Mouse (Mus musculus) right cerebral cortex, postnatal 25 days (tissue): ENCODE measurements around the gene Pklr.

Experiments
- DNase-seq: peaks from one replicate; pipeline ENCODE4 v3.0.0; 2022

The Pklr gene

GRCm38 (mm10) chr3:89135958-89136357 is at the start of gene Pklr:
TSS of gene Pklr (plus strand) at chr3:89136142.
- DNase-seq = no peak

DNA sequence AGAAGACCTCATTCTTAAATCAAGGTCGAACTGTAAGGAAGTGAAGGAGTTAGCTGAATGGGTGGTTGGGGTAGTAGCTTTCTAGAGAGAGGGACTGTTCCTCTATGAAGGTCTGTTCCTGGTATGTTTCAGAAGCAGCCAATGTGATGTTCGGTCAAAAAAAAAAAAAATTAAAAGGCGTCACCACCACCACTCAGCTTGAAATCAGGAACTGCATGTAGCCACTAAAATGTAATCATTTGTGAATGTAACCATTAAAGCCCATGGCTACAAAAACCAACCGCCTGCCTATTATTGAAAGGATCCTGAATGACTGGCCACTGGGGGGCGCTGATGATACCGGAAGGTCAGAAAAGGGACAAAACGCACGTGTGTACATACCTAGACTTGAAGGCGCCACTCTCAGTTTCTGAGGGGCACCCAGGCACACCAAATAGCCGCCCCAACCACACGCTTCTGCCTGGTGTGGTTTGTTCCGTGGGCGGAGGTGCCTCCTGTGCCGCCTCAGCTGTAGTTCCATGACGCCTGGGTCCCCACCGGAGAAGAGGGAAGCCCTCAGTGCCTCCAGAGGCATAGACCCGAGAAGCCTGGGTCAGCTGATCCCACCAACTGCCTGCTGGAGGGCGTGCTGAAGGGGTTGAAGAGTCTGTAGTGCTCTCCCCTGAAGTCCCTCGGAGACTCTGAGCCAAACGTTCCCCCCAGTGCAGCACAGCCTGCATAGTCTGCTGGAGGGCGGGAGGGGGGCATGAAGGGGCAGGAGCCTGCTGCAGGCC is 48.4 kb upstream of the Pklr start:
- DNase-seq = peak; percentile 56

- no peak for DNase-seq
Observed at GRCm38 (mm10) chr3:89088974-89089373, 47.0 kb upstream of the Pklr start.

- peak; percentile 90 for DNase-seq
Observed at GRCm38 (mm10) chr3:89089882-89090591, 45.9 kb upstream of the Pklr start.

GRCm38 (mm10) chr3:89090694-89091655 is 45.0 kb upstream of the Pklr start:
- DNase-seq = peak; percentile 89

GRCm38 (mm10) chr3:89091811-89092508 is 44.0 kb upstream of the Pklr start:
- DNase-seq = no peak

DNA sequence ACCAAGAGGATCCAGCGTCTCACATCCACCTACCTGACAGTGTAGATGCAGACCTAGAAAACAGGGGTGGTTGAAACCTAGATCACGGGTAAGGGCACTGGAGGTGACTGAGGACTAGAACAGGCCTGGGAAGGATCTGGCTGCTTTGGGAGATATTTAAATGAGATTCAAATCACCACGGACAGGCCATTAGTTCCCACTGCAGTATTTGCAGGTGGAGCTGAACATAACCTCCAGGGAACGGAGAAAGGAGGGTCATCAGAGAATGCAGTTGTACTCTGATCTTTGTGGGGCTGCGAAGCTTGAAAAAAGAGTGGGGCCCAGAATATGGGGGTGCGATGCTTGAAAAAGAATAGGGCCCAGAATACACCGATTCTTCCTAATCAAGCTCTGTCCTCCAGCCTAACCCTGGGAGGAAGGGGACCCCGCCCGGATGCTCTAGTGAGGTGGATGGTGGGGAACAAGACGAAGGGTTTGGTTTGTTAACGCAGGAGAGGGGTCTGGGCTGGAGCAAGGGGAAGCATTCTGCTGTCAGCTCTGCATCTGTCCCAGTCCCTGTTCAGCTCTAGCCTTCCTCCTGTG is 43.3 kb upstream of the Pklr start:
- no peak for DNase-seq

DNA sequence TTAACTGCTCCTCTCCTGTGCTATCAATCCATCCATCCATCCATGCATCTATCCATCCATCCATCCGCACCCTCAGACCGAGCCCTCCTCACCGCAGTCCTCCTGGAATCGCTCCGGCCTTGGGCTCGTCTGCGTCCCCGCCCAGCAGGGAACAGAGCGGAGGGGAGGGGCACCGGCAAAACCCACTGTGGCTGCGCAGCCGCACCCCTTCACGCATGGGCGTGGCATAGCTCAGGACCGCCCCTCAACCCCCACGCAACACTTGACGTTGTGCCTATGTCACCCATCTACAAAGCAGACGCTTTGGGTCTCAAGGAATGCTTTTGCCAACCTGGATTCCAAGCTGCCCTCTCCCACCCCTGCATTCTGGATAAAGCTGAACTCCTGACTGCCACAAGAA is 42.8 kb upstream of the Pklr start, which contains the start of gene Rusc1:
TSS of gene Rusc1 (minus strand) at position 137 of the 400 bp plus-strand sequence.
- DNase-seq = peak; percentile 93

GRCm38 (mm10) chr3:89094021-89094420 is 41.9 kb upstream of the Pklr start:
- DNase-seq = no peak

DNA sequence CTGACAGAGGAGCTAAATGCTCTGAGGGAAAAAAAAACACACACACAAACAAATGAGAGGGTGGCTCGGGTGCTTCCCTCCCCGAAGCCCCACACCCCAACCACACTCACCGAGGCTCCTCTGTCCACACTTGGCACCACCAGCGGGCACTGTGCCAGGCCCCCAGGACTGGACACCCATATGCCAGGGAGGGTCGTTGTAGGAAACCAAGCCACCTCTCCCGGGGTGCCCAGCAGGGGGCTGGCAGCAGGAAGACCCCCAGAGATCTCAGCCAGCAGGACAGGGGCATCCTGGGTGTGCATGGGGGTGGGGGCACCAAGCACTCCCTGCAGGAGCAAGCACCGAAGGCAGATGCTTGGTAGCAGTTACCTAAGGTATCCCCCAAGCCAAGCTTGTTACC is 35.1 kb upstream of the Pklr start, which contains the start of gene Gm43738:
TSS of gene Gm43738 (minus strand) at position 289 of the 400 bp plus-strand sequence.
- DNase-seq = no peak

DNA sequence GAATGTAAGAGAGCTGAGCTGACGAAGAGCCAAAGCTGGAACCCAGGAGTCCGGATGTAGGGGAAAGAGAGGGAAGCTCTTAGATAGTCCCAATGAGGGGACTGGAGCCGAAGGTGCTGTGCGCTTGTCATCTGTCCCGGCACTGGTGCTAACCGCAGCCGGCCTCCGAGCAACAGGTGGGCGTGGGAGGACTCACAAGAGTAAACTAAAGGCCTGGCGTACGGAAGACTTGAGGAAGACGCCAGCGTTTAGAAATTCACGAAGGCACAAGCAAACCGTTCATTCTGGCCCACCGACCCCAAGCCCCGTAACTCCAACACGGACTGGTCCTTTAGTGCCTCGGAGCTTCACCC is 34.5 kb upstream of the Pklr start:
- DNase-seq = no peak

DNA sequence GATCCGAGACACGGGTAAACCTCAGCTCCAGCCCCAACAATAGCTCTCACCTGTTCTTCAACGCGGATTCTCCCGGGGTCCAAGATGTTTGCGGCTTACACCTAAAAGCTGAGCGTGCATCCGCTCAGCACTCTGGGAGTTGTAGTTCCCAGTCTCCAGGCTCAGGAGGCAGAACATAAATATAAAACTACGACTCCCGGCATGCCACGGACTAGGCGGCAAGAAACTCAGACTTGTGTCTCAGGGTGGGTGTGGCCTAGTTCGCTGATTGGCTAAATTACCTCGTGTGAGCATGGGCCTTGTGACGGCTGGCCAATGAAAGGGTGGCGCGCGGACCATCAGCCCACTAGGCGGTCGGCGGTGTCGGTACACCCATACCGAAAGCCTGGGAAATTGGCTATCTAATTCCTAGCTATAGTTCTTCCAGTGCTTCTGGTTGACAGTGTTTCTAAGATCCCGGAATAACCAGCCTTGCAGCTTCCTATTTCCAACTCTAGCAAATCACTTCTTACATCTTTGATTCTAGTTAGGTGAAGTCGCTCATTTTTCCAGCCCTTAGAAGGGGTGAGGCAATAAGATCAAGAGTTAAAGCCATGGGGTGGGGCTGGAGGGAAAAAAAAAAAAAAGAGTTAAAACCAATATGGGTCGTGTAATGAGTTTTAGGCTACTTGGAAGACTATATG is 34.0 kb upstream of the Pklr start, which contains the start of gene Fdps:
TSS of gene Fdps (minus strand) at position 148 of the 683 bp plus-strand sequence.
- DNase-seq = peak; percentile 94

- no peak for DNase-seq
Observed at GRCm38 (mm10) chr3:89102495-89103290, 33.2 kb upstream of the Pklr start.

GRCm38 (mm10) chr3:89103291-89103595 is 32.7 kb upstream of the Pklr start:
- DNase-seq = no peak

- no peak for DNase-seq
Observed at GRCm38 (mm10) chr3:89106881-89107280, 29.1 kb upstream of the Pklr start.

DNA sequence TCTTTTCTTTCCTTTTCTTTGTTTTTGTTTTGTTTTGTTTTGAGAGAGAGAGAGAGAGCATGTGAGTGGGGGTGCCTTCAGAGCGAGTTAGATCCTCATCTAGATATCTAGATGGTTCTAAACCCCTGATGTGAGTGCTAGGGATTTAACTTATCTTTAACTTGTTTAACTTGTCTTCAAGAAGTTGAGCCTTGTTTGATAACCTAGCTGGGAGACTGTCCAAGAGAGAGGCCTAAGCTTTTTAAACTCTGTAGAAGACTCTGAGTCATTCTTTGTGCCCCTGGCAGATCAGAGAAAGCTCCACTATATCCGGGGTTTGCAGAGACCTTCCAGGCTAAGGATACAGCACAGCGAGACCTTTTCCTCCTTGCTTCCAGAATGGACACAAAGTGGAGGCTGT is 28.4 kb upstream of the Pklr start:
- DNase-seq = no peak

DNA sequence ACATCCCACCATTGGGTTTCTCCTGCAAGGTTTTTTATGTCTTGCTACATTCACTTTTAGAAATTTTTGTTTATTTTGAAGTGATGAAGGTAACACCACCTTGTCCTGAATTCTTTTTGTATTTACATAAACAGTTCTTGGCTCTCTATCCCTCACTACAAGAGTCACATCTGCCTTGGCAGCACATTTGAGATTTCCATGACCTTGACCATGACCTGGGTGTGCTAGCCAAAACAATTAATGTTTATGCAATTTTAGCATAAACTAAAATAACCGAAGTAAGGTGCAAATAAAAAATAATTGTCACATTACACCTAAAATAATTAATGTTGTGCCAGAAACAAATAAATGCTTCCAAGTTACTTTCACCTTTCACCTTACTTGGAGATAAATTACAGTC is 27.8 kb upstream of the Pklr start:
- no peak for DNase-seq

- DNase-seq = no peak
Observed at GRCm38 (mm10) chr3:89113058-89113457, 22.9 kb upstream of the Pklr start.

GRCm38 (mm10) chr3:89115522-89115921 is 20.4 kb upstream of the Pklr start:
- DNase-seq = no peak

DNA sequence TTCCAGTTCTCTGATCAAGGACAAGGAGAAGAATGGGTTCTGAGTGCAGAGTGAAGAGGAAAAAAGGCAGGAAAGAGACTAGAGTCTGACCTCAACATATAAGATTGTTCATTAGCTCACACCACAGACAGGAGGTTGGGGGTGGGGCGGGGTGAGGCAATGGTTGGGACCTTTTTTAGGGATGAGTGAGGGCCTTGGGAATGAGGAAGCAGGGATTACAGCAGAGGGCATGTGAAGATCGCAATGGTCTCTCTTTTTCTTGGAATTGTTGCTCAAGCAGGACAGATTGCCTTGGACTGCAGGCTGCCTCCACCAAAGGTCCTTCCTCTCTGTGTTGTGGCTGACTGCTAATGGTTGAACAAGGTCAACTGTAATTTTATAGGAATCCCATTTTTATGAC is 12.6 kb upstream of the Pklr start:
- no peak for DNase-seq

- no peak for DNase-seq
Observed at GRCm38 (mm10) chr3:89124241-89124640, 11.7 kb upstream of the Pklr start.
